Mouse (Mus musculus) midbrain, embryonic 15.5 days (tissue): ENCODE data around the gene Tbc1d8. TPM values are rescaled to one million over a fixed set of nuclear protein-coding genes. Genes with fewer than 3 reads are reported as not detected.

Experiments used
- ATAC-seq: fragments of 200-750 bp; cut with Nextera tagmentation; replicated peaks from 2 replicates; pipeline ENCODE4 v1.8.0; 2017; ENCODE audit warnings: moderate TSS enrichment
- H3K27ac ChIP-seq: fragments of 300-500 bp; sonication (generic); 2 replicates; pipeline ENCODE4 v1.5.1; 2015; ENCODE audit warnings: mild to moderate bottlenecking, inconsistent platforms
- H3K27me3 ChIP-seq: fragments of 300-500 bp; sonication (generic); replicated peaks from 2 replicates; pipeline ENCODE4 v1.6.1; 2015; ENCODE audit warnings: inconsistent platforms
- H3K36me3 ChIP-seq: fragments of 300-500 bp; sonication (generic); replicated peaks from 2 replicates; pipeline ENCODE4 v1.6.1; 2015; ENCODE audit warnings: inconsistent platforms
- H3K4me1 ChIP-seq: fragments of 300-500 bp; sonication (generic); 2 replicates; pipeline ENCODE4 v1.6.1; 2015; ENCODE audit warnings: inconsistent platforms
- H3K4me2 ChIP-seq: fragments of 300-500 bp; sonication (generic); 2 replicates; pipeline ENCODE4 v1.6.1; 2015; ENCODE audit warnings: inconsistent platforms, mild to moderate bottlenecking, moderate library complexity
- H3K4me3 ChIP-seq: fragments of 300-500 bp; sonication (generic); 2 replicates; pipeline ENCODE4 v1.5.1; 2015; ENCODE audit warnings: mild to moderate bottlenecking, inconsistent platforms
- H3K9ac ChIP-seq: fragments of 300-500 bp; sonication (generic); 2 replicates; pipeline ENCODE4 v1.6.1; 2015; ENCODE audit warnings: mild to moderate bottlenecking, inconsistent platforms
- H3K9me3 ChIP-seq: fragments of 300-500 bp; sonication (generic); 2 replicates; pipeline ENCODE4 v1.6.1; 2016; ENCODE audit warnings: inconsistent platforms
- WGBS: fragments of 180-500 bp; shearing (Covaris S2); methylation state at CpG from one replicate; pipeline ENCODE4 v1.1.7; 2015; ENCODE audit warnings: mixed read lengths; 5-methylcytosine and 5-hydroxymethylcytosine counted together
- polyA plus RNA-seq: library from polyadenylated mRNA; unstranded; fragments of >200 nt; fragmentation: Nextera tagmentation; extraction: Ambion mirVana; gene quantifications from 2 replicates; pipeline ENCODE4 v1.2.1, GENCODE M21; 2015

Gene Tbc1d8
- polyA plus RNA-seq, 1 experiment from 2014 or later: 11.0 TPM

GRCm38 (mm10) chr1:39400173-39400572 is 78.4 kb downstream of the Tbc1d8 start:
- Histone ChIP-seq H3K9me3 (no peaks in the 10 kb centered on the region), H3K27ac (no peak overlapping the region), H3K4me3 (no peak overlapping the region), H3K27me3 (no peaks in the 10 kb centered on the region), H3K9ac (no peak overlapping the region), H3K4me2 (no peak overlapping the region), H3K36me3 (no peaks in the 10 kb centered on the region), H3K4me1 (no peaks in the 10 kb centered on the region)
- ATAC-seq: no peak
- WGBS: 94% methylated on average over 3 of the region's 3 CpGs

DNA sequence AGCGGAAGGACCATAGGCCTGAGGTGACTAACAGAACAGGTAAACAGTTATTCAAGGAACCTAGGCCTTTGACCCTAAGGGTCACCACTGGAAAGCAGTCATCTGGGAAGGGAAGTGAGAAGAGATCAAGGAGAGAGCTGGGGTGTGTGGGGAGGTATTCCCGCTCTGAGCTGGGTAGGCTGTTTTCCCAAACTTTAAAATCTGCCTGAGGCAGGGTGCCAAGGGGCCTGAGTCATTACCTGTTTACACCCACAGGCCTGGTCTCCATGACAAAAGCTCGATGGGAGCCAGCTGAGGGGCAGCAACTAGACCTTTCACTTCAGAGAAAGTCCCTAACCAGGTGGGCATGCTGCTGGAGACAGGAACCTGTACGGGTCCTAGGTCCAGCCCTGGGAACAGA is 79.3 kb downstream of the Tbc1d8 start:
- ATAC-seq: no peak
- H3K36me3 ChIP-seq: no peaks in the 10 kb centered on the region
- 90% methylated on average over 4 of the region's 4 CpGs for WGBS
- H3K9ac ChIP-seq: no peak overlapping the region
- H3K4me2 ChIP-seq: no peak overlapping the region
- no peak overlapping the region for H3K4me3 ChIP-seq
- H3K4me1 ChIP-seq: no peaks in the 10 kb centered on the region
- no peak overlapping the region for H3K27ac ChIP-seq
- no peaks in the 10 kb centered on the region for H3K27me3 ChIP-seq
- no peaks in the 10 kb centered on the region for H3K9me3 ChIP-seq

- Histone ChIP-seq H3K4me2 (no peak overlapping the region), H3K27ac (no peak overlapping the region), H3K4me1 (no peaks in the 10 kb centered on the region), H3K9ac (no peak overlapping the region), H3K27me3 (no peaks in the 10 kb centered on the region), H3K4me3 (no peak overlapping the region), H3K36me3 (no peaks in the 10 kb centered on the region), H3K9me3 (no peaks in the 10 kb centered on the region)
- ATAC-seq: no peak
- WGBS: 96% methylated on average over 6 of the region's 6 CpGs
These were observed 80.3 kb downstream of the Tbc1d8 start for GRCm38 (mm10) chr1:39398284-39398683.

DNA sequence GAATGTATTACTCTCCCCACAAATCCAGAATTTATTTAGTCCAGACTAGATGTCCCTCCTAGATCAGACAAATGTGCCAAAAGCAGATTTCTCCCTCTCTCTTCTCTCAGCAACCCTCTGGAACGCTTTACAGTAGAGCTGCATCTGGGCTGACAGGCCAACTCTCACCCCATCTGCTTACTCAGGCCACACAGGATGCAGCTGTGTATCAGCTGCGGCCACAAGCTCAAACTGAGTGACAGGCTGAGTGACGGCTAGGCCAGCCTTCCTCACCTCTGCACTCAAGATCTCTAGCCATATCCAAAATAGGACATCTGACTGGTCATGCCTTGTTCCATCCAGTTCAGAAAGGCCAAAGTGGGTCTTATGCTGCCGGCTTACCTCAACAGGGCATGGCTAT is 82.2 kb downstream of the Tbc1d8 start:
- Histone ChIP-seq H3K9ac (no peak overlapping the region), H3K4me3 (no peak overlapping the region), H3K4me1 (no peaks in the 10 kb centered on the region), H3K4me2 (no peak overlapping the region), H3K27ac (no peak overlapping the region), H3K9me3 (no peaks in the 10 kb centered on the region), H3K36me3 (no peaks in the 10 kb centered on the region), H3K27me3 (no peaks in the 10 kb centered on the region)
- ATAC-seq: no peak
- WGBS: 88% methylated on average over 4 of the region's 4 CpGs

GRCm38 (mm10) chr1:39394650-39395049 is 83.9 kb downstream of the Tbc1d8 start:
- Histone ChIP-seq H3K4me1 (no peaks in the 10 kb centered on the region), H3K27me3 (no peaks in the 10 kb centered on the region), H3K4me2 (no peak overlapping the region), H3K27ac (no peak overlapping the region), H3K9ac (no peak overlapping the region), H3K9me3 (no peaks in the 10 kb centered on the region), H3K4me3 (no peak overlapping the region), H3K36me3 (no peaks in the 10 kb centered on the region)
- 88% methylated on average over 3 of the region's 3 CpGs for WGBS
- ATAC-seq: no peak

DNA sequence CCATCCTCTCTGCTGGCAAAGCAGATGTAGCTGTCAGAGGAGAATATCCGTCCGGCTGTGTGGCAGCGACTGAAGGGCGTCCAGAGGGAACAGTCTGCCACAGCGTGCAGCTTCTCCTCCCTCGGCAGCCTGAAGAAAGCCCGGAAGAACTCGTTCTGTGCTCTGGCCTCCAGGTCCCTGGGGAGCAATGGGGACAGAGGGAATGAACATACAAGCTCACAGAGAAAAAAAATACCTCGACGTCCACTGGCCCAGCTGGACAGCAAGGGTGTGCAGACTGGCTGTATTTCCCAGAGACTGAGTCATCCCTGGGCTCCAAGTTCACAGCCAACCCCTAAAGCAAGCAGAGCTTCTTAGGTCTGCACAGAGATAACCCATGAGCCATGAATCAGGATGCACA is 84.5 kb downstream of the Tbc1d8 start:
- no peak overlapping the region for H3K27ac ChIP-seq
- WGBS: 63% methylated on average over 10 of the region's 10 CpGs
- H3K4me3 ChIP-seq: no peak overlapping the region
- no peak for ATAC-seq
- no peaks in the 10 kb centered on the region for H3K9me3 ChIP-seq
- no peak overlapping the region for H3K9ac ChIP-seq
- H3K27me3 ChIP-seq: no peaks in the 10 kb centered on the region
- no peaks in the 10 kb centered on the region for H3K36me3 ChIP-seq
- H3K4me1 ChIP-seq: no peaks in the 10 kb centered on the region
- H3K4me2 ChIP-seq: no peak overlapping the region

- no peak for ATAC-seq
- 85% methylated on average over 8 of the region's 8 CpGs for WGBS
- Histone ChIP-seq H3K27ac (no peak overlapping the region), H3K4me2 (no peak overlapping the region), H3K9ac (no peak overlapping the region), H3K36me3 (no peaks in the 10 kb centered on the region), H3K27me3 (no peaks in the 10 kb centered on the region), H3K4me3 (no peak overlapping the region), H3K9me3 (no peaks in the 10 kb centered on the region), H3K4me1 (no peaks in the 10 kb centered on the region)
These were observed 85.2 kb downstream of the Tbc1d8 start for GRCm38 (mm10) chr1:39393217-39393867.

DNA sequence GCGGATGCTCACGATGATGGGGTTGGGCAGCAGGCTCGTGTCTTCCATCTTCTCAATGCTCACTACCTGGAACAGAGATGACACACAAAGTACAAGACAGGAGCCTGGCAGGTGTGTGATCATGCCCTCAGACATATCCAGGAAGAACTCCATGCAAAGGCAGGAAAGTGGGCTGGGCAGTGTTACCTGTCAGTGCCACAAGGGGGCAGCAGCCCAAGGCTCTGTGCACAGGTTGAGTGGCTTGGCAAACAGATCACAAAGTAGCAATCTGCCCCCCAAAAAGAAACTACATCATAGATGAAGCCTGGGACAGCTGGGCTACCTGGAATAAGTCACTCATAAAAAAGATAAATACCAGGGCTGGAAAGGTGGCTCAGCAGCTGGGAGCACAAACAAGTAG is 86.4 kb downstream of the Tbc1d8 start:
- Histone ChIP-seq H3K27me3 (no peaks in the 10 kb centered on the region), H3K4me1 (no peaks in the 10 kb centered on the region), H3K4me3 (no peak overlapping the region), H3K9ac (no peak overlapping the region), H3K9me3 (no peaks in the 10 kb centered on the region), H3K36me3 (no peaks in the 10 kb centered on the region), H3K27ac (no peak overlapping the region), H3K4me2 (no peak overlapping the region)
- WGBS: 59% methylated on average over 3 of the region's 3 CpGs
- ATAC-seq: peak; percentile 47; the same call in 1 of the 2 replicates

DNA sequence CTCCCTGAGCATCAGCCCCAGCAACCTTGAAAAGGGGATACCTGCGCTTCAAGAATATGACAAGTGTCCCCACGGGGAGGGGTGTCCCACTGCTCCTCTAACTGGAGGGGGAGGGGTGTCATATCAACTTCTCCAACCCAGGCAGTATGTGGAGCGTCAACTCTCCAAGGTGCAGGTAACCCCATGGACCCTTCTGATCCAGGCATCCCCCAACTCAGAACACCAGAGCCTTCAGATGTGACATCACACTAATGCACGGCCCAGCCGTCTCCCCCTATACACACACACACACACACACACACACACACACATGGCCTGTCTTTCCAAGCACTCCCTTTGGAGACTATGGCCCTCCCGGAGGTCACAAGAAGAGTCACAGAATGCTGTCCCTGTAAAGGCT is 86.9 kb downstream of the Tbc1d8 start:
- no peak overlapping the region for H3K27ac ChIP-seq
- 88% methylated on average over 6 of the region's 6 CpGs for WGBS
- H3K36me3 ChIP-seq: no peaks in the 10 kb centered on the region
- H3K4me1 ChIP-seq: no peaks in the 10 kb centered on the region
- H3K4me2 ChIP-seq: no peak overlapping the region
- no peak overlapping the region for H3K9ac ChIP-seq
- no peaks in the 10 kb centered on the region for H3K9me3 ChIP-seq
- no peak overlapping the region for H3K4me3 ChIP-seq
- peak; percentile 40; the same call in 1 of the 2 replicates for ATAC-seq
- no peaks in the 10 kb centered on the region for H3K27me3 ChIP-seq

DNA sequence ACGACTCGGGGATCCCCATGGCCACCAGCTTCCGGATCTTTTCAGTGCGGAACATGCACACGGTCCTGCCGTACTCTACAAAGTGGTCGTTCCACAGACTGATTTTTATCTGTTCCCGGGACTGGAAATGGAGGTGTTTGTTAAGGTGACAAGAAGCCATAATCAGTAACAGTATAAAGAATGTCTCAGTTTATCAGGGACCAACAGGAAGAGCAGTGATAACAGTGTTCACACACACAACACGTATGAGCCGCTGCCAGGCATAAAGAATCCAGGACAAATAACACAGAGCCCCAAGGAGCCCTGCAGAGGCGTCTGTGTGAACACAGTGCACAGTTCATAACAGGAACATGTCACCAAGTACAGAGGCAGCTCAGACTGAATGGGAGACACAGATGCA is 89.2 kb downstream of the Tbc1d8 start:
- Histone ChIP-seq H3K27ac (no peak overlapping the region), H3K4me1 (no peaks in the 10 kb centered on the region), H3K9me3 (no peaks in the 10 kb centered on the region), H3K4me3 (no peak overlapping the region), H3K4me2 (no peak overlapping the region), H3K36me3 (no peaks in the 10 kb centered on the region), H3K9ac (no peak overlapping the region), H3K27me3 (no peaks in the 10 kb centered on the region)
- no peak for ATAC-seq
- WGBS: 95% methylated on average over 11 of the region's 11 CpGs

DNA sequence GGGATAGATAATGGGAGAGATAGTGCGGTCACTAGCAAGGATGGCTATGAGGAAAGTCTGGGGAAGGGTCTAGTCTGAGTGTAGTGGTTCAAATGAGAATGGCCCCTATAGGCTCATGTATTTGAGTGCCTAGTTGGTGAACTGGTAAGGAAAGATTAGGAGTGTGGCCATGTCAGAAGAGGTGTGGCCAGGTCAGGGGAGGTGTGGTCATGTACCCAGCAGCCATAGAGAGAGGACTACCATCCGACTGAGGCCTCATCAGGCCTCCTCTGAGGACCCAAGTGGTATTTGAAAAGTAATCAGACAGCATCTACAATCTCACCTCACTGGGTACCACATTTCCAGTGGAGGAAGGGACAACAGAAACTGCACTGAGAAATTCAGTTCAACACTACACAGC is 90.4 kb downstream of the Tbc1d8 start:
- no peaks in the 10 kb centered on the region for H3K9me3 ChIP-seq
- no peak for ATAC-seq
- H3K4me2 ChIP-seq: no peak overlapping the region
- no peak overlapping the region for H3K4me3 ChIP-seq
- 82% methylated on average over 2 of the region's 2 CpGs for WGBS
- no peak overlapping the region for H3K27ac ChIP-seq
- no peaks in the 10 kb centered on the region for H3K4me1 ChIP-seq
- no peaks in the 10 kb centered on the region for H3K36me3 ChIP-seq
- no peaks in the 10 kb centered on the region for H3K27me3 ChIP-seq
- no peak overlapping the region for H3K9ac ChIP-seq

GRCm38 (mm10) chr1:39387497-39387896 is 91.1 kb downstream of the Tbc1d8 start:
- Histone ChIP-seq H3K27ac (no peak overlapping the region), H3K4me1 (no peaks in the 10 kb centered on the region)
- ATAC-seq: no peak

GRCm38 (mm10) chr1:39386456-39386855 is 92.1 kb downstream of the Tbc1d8 start:
- ATAC-seq: no peak
- H3K36me3 ChIP-seq: no peaks in the 10 kb centered on the region
- H3K27me3 ChIP-seq: no peaks in the 10 kb centered on the region
- H3K9ac ChIP-seq: no peak overlapping the region
- H3K27ac ChIP-seq: no peak overlapping the region
- WGBS: 77% methylated on average over 3 of the region's 3 CpGs
- H3K4me3 ChIP-seq: no peak overlapping the region
- no peak overlapping the region for H3K4me2 ChIP-seq
- H3K9me3 ChIP-seq: no peaks in the 10 kb centered on the region
- H3K4me1 ChIP-seq: no peaks in the 10 kb centered on the region

More at GRCm38 (mm10) chr1:39387497-39387896, 91.1 kb downstream of the Tbc1d8 start:
- no peaks in the 10 kb centered on the region for H3K9me3 ChIP-seq
- no peaks in the 10 kb centered on the region for H3K36me3 ChIP-seq
- H3K4me2 ChIP-seq: no peak overlapping the region
- no peak overlapping the region for H3K9ac ChIP-seq
- 83% methylated on average over 4 of the region's 4 CpGs for WGBS
- no peak overlapping the region for H3K4me3 ChIP-seq
- no peaks in the 10 kb centered on the region for H3K27me3 ChIP-seq
